Mouse (Mus musculus) megakaryocyte, embryonic 14.5 days (primary cell): ENCODE data around the gene Aunip.

Experiments used
- FLI1 ChIP-seq: IDR thresholded peaks from 2 replicates; pipeline ENCODE4 v1.6.1; 2012; ENCODE audit warnings: low read length, inconsistent platforms, mixed read lengths
- GATA1 ChIP-seq: IDR thresholded peaks from 3 replicates; pipeline ENCODE4 v1.6.1; 2012; ENCODE audit warnings: mixed read lengths, low read length, inconsistent platforms, borderline replicate concordance

- TF ChIP-seq GATA1 = no peak
- no peak for TF ChIP-seq FLI1
These were observed 15.0 kb downstream of the Aunip start for GRCm38 (mm10) chr4:134525806-134526205.
